Mouse (Mus musculus) kidney, postnatal 0 days (tissue): Measurements from ENCODE around the gene Vmn1r159. TPM values are rescaled to one million over a fixed set of nuclear protein-coding genes. Genes with fewer than 3 reads are reported as not detected.
"Not testable (repeated sequence)": the region's sequence is repeated elsewhere in the genome, so short reads cannot be mapped to it uniquely, and the experiment has no call there.

Experiments used
- ATAC-seq: fragments of 200-750 bp; cut with Nextera tagmentation; replicated peaks from 2 replicates; pipeline ENCODE4 v1.8.0; 2017; ENCODE audit warnings: low read depth, moderate number of reproducible peaks, moderate TSS enrichment, moderate library complexity; ENCODE audit not compliant: low FRiP score
- DNase-seq: peaks from one replicate; pipeline ENCODE4 v3.0.0-alpha.2; 2016; ENCODE audit warnings: low spot score
- H3K27ac ChIP-seq: fragments of 300-500 bp; sonication (generic); 2 replicates; pipeline ENCODE4 v1.5.1; 2014; ENCODE audit warnings: mild to moderate bottlenecking
- H3K27me3 ChIP-seq: fragments of 300-500 bp; sonication (generic); 2 replicates; pipeline ENCODE4 v1.6.1; 2014; ENCODE audit warnings: low read length, mixed read lengths; ENCODE audit not compliant: insufficient read depth
- H3K36me3 ChIP-seq: fragments of 300-500 bp; sonication (generic); 2 replicates; pipeline ENCODE4 v1.6.1; 2014; ENCODE audit warnings: low read length, mixed read lengths; ENCODE audit not compliant: insufficient read depth
- H3K4me1 ChIP-seq: fragments of 300-500 bp; sonication (generic); replicated peaks from 2 replicates; pipeline ENCODE4 v1.6.1; 2014; ENCODE audit warnings: antibody characterized with exemption, low read length, mixed read lengths; ENCODE audit not compliant: insufficient read depth
- H3K4me2 ChIP-seq: fragments of 300-500 bp; sonication (generic); 2 replicates; pipeline ENCODE4 v1.6.1; 2014; ENCODE audit warnings: mild to moderate bottlenecking, low read length, moderate library complexity, mixed read lengths
- H3K4me3 ChIP-seq: fragments of 300-500 bp; sonication (generic); replicated peaks from 2 replicates; pipeline ENCODE4 v1.5.1; 2014; ENCODE audit warnings: low read depth, low read length
- H3K9ac ChIP-seq: fragments of 300-500 bp; sonication (generic); 2 replicates; pipeline ENCODE4 v1.6.1; 2014; ENCODE audit warnings: low read depth, low read length
- H3K9me3 ChIP-seq: fragments of 300-500 bp; sonication (generic); replicated peaks from 2 replicates; pipeline ENCODE4 v1.6.1; 2016; ENCODE audit warnings: low read length, inconsistent platforms, mixed read lengths
- WGBS: fragments of 180-500 bp; shearing (Covaris S2); extraction: QIAGEN DNeasy Blood & Tissue Kit; methylation state at CpG from one replicate; pipeline ENCODE4 v1.1.7; 2014; 5-methylcytosine and 5-hydroxymethylcytosine counted together
- polyA plus RNA-seq: library from polyadenylated mRNA; unstranded; fragments of >200 nt; fragmentation: Nextera tagmentation; extraction: Ambion mirVana; gene quantifications from 2 replicates; pipeline ENCODE4 v1.2.1, GENCODE M21; 2015

Gene Vmn1r159
- polyA plus RNA-seq: not detected in 2 replicates

- not testable (repeated sequence) for DNase-seq, H3K9me3 ChIP-seq, ATAC-seq, H3K4me1 ChIP-seq, H3K27me3 ChIP-seq, H3K36me3 ChIP-seq, H3K27ac ChIP-seq, H3K4me2 ChIP-seq, H3K4me3 ChIP-seq, H3K9ac ChIP-seq
- WGBS: 58% methylated on average over 2 of the region's 3 CpGs
Observed at GRCm38 (mm10) chr7:22843505-22843904, at the start of gene Vmn1r159. TSS of gene Vmn1r159 (minus strand) at chr7:22843605.

DNA sequence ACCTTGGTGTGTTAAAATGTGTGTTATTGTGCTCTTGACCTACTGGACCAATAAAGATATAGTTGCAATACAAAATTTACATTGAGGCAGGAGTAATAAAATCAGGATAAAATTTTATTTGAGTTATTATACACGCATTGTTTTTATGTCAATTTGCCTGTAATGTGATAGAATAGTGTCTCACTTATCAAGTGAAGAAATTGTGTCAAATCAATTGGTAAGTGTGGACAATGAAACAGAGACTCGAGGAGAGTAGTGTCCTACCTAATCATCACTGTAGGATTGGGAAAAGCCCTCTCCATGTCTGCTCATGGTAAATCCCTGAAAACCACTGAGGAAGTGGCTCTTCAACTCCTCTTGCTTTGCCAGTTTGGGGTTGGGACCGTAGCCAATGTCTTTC, 27.5 kb upstream of the Vmn1r159 start, which contains the start of gene Vmn1r160:
Gene Vmn1r160, plus strand, starts transcription at position 301 of the 400 bp plus-strand sequence.
- H3K9me3 ChIP-seq, H3K36me3 ChIP-seq, H3K27me3 ChIP-seq, ATAC-seq, H3K9ac ChIP-seq, DNase-seq, H3K4me3 ChIP-seq, H3K27ac ChIP-seq, H3K4me1 ChIP-seq, H3K4me2 ChIP-seq: not testable (repeated sequence)
- 43% methylated on average over 1 of the region's 3 CpGs for WGBS

Other genes starting within 250 kb of the Vmn1r159 start
- gene Vmn1r155, start 185.6 kb downstream of the Vmn1r159 start, polyA plus RNA-seq: not detected in 2 replicates
- not detected in 2 replicates for gene Gm8693, start 151.3 kb downstream of the Vmn1r159 start, polyA plus RNA-seq
- gene Gm4567, start 123.9 kb downstream of the Vmn1r159 start, polyA plus RNA-seq: not detected in 2 replicates
- not detected in 2 replicates for gene Vmn1r157, start 81.9 kb downstream of the Vmn1r159 start, polyA plus RNA-seq
- not detected in 2 replicates for gene Vmn1r158, start 52.8 kb downstream of the Vmn1r159 start, polyA plus RNA-seq
- not detected in 2 replicates for gene Vmn1r160, start 27.6 kb upstream of the Vmn1r159 start, polyA plus RNA-seq
- gene Gm4214, start 141.1 kb upstream of the Vmn1r159 start, polyA plus RNA-seq: not detected in 2 replicates
- not detected in 2 replicates for gene Gm4216, start 176.3 kb upstream of the Vmn1r159 start, polyA plus RNA-seq
- gene Vmn1r163, start 211.9 kb upstream of the Vmn1r159 start, polyA plus RNA-seq: not detected in 2 replicates
- gene Gm8720, start 223.9 kb upstream of the Vmn1r159 start, polyA plus RNA-seq: not detected in 2 replicates